Mouse (Mus musculus) megakaryocyte, embryonic 14.5 days (primary cell): Measurements from ENCODE around the gene Megf9. TPM values are rescaled to one million over a fixed set of nuclear protein-coding genes. Genes with fewer than 3 reads are reported as not detected.

Experiments
- H3K27me3 ChIP-seq: replicated peaks from 2 replicates; pipeline ENCODE3; 2012; ENCODE audit warnings: inconsistent platforms
- H3K36me3 ChIP-seq: replicated peaks from 2 replicates; pipeline ENCODE3; 2012; ENCODE audit warnings: low read length, inconsistent platforms, mixed read lengths
- H3K4me1 ChIP-seq: 2 replicates; pipeline ENCODE4 v1.6.1; 2012; ENCODE audit warnings: inconsistent platforms
- H3K4me3 ChIP-seq: replicated peaks from 2 replicates; pipeline ENCODE3; 2012; ENCODE audit warnings: moderate library complexity, mild to moderate bottlenecking, inconsistent platforms
- H3K9me3 ChIP-seq: 2 replicates; pipeline ENCODE4 v1.6.1; 2012; ENCODE audit warnings: inconsistent platforms
- FLI1 ChIP-seq: IDR thresholded peaks from 2 replicates; pipeline ENCODE4 v1.6.1; 2012; ENCODE audit warnings: low read length, inconsistent platforms, mixed read lengths
- GATA1 ChIP-seq: IDR thresholded peaks from 3 replicates; pipeline ENCODE4 v1.6.1; 2012; ENCODE audit warnings: mixed read lengths, low read length, inconsistent platforms, borderline replicate concordance
- polyA plus RNA-seq: library from polyadenylated mRNA; stranded (reverse); fragments of >175 nt; gene quantifications from 2 replicates; pipeline ENCODE4 v1.2.3, GENCODE M21; 2012; ENCODE audit warnings: low replicate concordance; ENCODE audit not compliant: insufficient read depth

Megf9 gene
- polyA plus RNA-seq = 1.0 and 2.5 TPM in 2 replicates

GRCm38 (mm10) chr4:70534891-70535269 lies at the start of gene Megf9:
Megf9 (minus strand) TSS chr4:70534995.
- H3K27me3 ChIP-seq = peaks cover 12% of the 10 kb centered on the region
- TF ChIP-seq GATA1 = no peak
- no peak for TF ChIP-seq FLI1
- peaks cover 31% of the 10 kb centered on the region for H3K4me1 ChIP-seq
- peak within 1 kb of the TSS; percentile 94 for H3K4me3 ChIP-seq
- no peaks in the 10 kb centered on the region for H3K9me3 ChIP-seq
- H3K36me3 ChIP-seq = no peaks in the 10 kb centered on the region

- TF ChIP-seq FLI1 (no peak), GATA1 (no peak)
- Histone ChIP-seq H3K36me3 (no peaks in the 10 kb centered on the region), H3K27me3 (no peaks in the 10 kb centered on the region), H3K4me3 (no peak overlapping the region), H3K4me1 (no peaks in the 10 kb centered on the region), H3K9me3 (no peaks in the 10 kb centered on the region)
These were observed 44.9 kb upstream of the Megf9 start for GRCm38 (mm10) chr4:70579654-70580053.

- H3K4me3 ChIP-seq = no peak overlapping the region
- no peaks in the 10 kb centered on the region for H3K36me3 ChIP-seq
- H3K9me3 ChIP-seq = no peaks in the 10 kb centered on the region
- no peaks in the 10 kb centered on the region for H3K27me3 ChIP-seq
- TF ChIP-seq FLI1 (no peak), GATA1 (no peak)
- H3K4me1 ChIP-seq = no peaks in the 10 kb centered on the region
These were observed 43.5 kb upstream of the Megf9 start for GRCm38 (mm10) chr4:70578301-70578700.

- Histone ChIP-seq H3K27me3 (no peaks in the 10 kb centered on the region), H3K4me1 (no peaks in the 10 kb centered on the region), H3K36me3 (no peaks in the 10 kb centered on the region), H3K9me3 (no peaks in the 10 kb centered on the region), H3K4me3 (no peak overlapping the region)
- TF ChIP-seq FLI1 (no peak), GATA1 (no peak)
These were observed 41.3 kb upstream of the Megf9 start for GRCm38 (mm10) chr4:70576096-70576495.

GRCm38 (mm10) chr4:70573926-70574325 lies 39.1 kb upstream of the Megf9 start:
- Histone ChIP-seq H3K36me3 (no peaks in the 10 kb centered on the region), H3K4me3 (no peak overlapping the region), H3K27me3 (no peaks in the 10 kb centered on the region), H3K9me3 (no peaks in the 10 kb centered on the region), H3K4me1 (no peaks in the 10 kb centered on the region)
- no peak for TF ChIP-seq FLI1
- TF ChIP-seq GATA1 = no peak

GRCm38 (mm10) chr4:70553888-70554287 lies 19.1 kb upstream of the Megf9 start:
- Histone ChIP-seq H3K4me1 (no peaks in the 10 kb centered on the region), H3K36me3 (no peaks in the 10 kb centered on the region), H3K9me3 (no peaks in the 10 kb centered on the region), H3K4me3 (no peak overlapping the region), H3K27me3 (no peaks in the 10 kb centered on the region)
- TF ChIP-seq GATA1 (no peak), FLI1 (no peak)

GRCm38 (mm10) chr4:70553230-70553797 lies 18.5 kb upstream of the Megf9 start:
- H3K4me3 ChIP-seq = no peak overlapping the region
- no peaks in the 10 kb centered on the region for H3K9me3 ChIP-seq

GRCm38 (mm10) chr4:70552120-70552519 lies 17.3 kb upstream of the Megf9 start:
- peaks cover under 1% of the 10 kb centered on the region for H3K27me3 ChIP-seq

More at GRCm38 (mm10) chr4:70553230-70553797, 18.5 kb upstream of the Megf9 start:
- H3K4me1 ChIP-seq = no peaks in the 10 kb centered on the region
- H3K36me3 ChIP-seq = no peaks in the 10 kb centered on the region
- H3K27me3 ChIP-seq = no peaks in the 10 kb centered on the region
- TF ChIP-seq FLI1 (no peak), GATA1 (no peak)

GRCm38 (mm10) chr4:70547411-70548148 lies 12.8 kb upstream of the Megf9 start:
- peaks cover 3% of the 10 kb centered on the region for H3K4me1 ChIP-seq
- TF ChIP-seq GATA1 = no peak
- no peak for TF ChIP-seq FLI1
- peaks cover 5% of the 10 kb centered on the region for H3K27me3 ChIP-seq
- H3K9me3 ChIP-seq = no peaks in the 10 kb centered on the region
- H3K4me3 ChIP-seq = no peak overlapping the region
- H3K36me3 ChIP-seq = no peaks in the 10 kb centered on the region

More at GRCm38 (mm10) chr4:70552120-70552519, 17.3 kb upstream of the Megf9 start:
- no peaks in the 10 kb centered on the region for H3K4me1 ChIP-seq
- no peaks in the 10 kb centered on the region for H3K9me3 ChIP-seq
- no peak overlapping the region for H3K4me3 ChIP-seq
- no peak for TF ChIP-seq FLI1
- TF ChIP-seq GATA1 = no peak
- no peaks in the 10 kb centered on the region for H3K36me3 ChIP-seq

GRCm38 (mm10) chr4:70545869-70546542 lies 11.2 kb upstream of the Megf9 start:
- H3K9me3 ChIP-seq = no peaks in the 10 kb centered on the region
- H3K4me3 ChIP-seq = no peak overlapping the region
- H3K36me3 ChIP-seq = no peaks in the 10 kb centered on the region
- TF ChIP-seq FLI1 = no peak
- H3K27me3 ChIP-seq = peaks cover 7% of the 10 kb centered on the region
- H3K4me1 ChIP-seq = peaks cover 9% of the 10 kb centered on the region
